Mouse (Mus musculus) erythroblast, embryonic 14.5 days (primary cell): ENCODE measurements around the gene Gm20683. TPM values are rescaled to one million over a fixed set of nuclear protein-coding genes. Genes with fewer than 3 reads are reported as not detected.

Source experiments
- H3K27me3 ChIP-seq: 2 replicates; pipeline ENCODE4 v1.6.1; 2012; ENCODE audit warnings: inconsistent platforms; ENCODE audit not compliant: control insufficient read depth
- H3K36me3 ChIP-seq: 2 replicates; pipeline ENCODE4 v1.6.1; 2012; ENCODE audit warnings: mild to moderate bottlenecking, inconsistent platforms; ENCODE audit not compliant: control insufficient read depth
- H3K4me1 ChIP-seq: 2 replicates; pipeline ENCODE4 v1.6.1; 2012; ENCODE audit warnings: inconsistent platforms; ENCODE audit not compliant: control insufficient read depth
- H3K4me3 ChIP-seq: replicated peaks from 2 replicates; pipeline ENCODE3; 2012; ENCODE audit warnings: moderate library complexity, mild to moderate bottlenecking, inconsistent platforms
- H3K9me3 ChIP-seq: 2 replicates; pipeline ENCODE4 v1.6.1; 2012; ENCODE audit warnings: low read length, inconsistent platforms, mixed read lengths; ENCODE audit not compliant: control insufficient read depth
- GATA1 ChIP-seq: IDR thresholded peaks from 2 replicates; pipeline ENCODE4 v1.6.1; 2012; ENCODE audit warnings: low read length, inconsistent platforms, mixed read lengths
- TAL1 ChIP-seq: IDR thresholded peaks from 3 replicates; pipeline ENCODE4 v1.6.1; 2012; ENCODE audit warnings: low read length, inconsistent platforms, mixed read lengths
- polyA plus RNA-seq: library from polyadenylated mRNA; stranded (reverse); fragments of >175 nt; gene quantifications from 2 replicates; pipeline ENCODE4 v1.2.3, GENCODE M21; 2012

Gene Gm20683
- polyA plus RNA-seq, 1 experiment, result 1.1 TPM

GRCm38 (mm10) chr17:25837076-25837410 lies 4.5 kb downstream of the Gm20683 start, which contains the start of gene Rhbdl1:
Rhbdl1 (minus strand) TSS chr17:25837295.
- TF ChIP-seq GATA1, result no peak
- no peak for TF ChIP-seq TAL1
- Histone ChIP-seq H3K9me3 (no peaks in the 10 kb centered on the region), H3K36me3 (peaks cover 71% of the 10 kb centered on the region), H3K4me3 (peak within 1 kb of the TSS; percentile 39), H3K27me3 (no peaks in the 10 kb centered on the region), H3K4me1 (peaks cover 81% of the 10 kb centered on the region)

GRCm38 (mm10) chr17:25836397-25837075 lies 5.0 kb downstream of the Gm20683 start:
- H3K9me3 ChIP-seq, result no peaks in the 10 kb centered on the region
- no peaks in the 10 kb centered on the region for H3K27me3 ChIP-seq
- H3K4me3 ChIP-seq, result peak overlapping the region; percentile 39
- H3K36me3 ChIP-seq, result peaks cover 71% of the 10 kb centered on the region
- TF ChIP-seq GATA1 (no peak), TAL1 (no peak)
- peaks cover 82% of the 10 kb centered on the region for H3K4me1 ChIP-seq

GRCm38 (mm10) chr17:25835816-25836215 lies 5.7 kb downstream of the Gm20683 start:
- H3K27me3 ChIP-seq, result no peaks in the 10 kb centered on the region
- no peak for TF ChIP-seq GATA1
- TF ChIP-seq TAL1, result no peak
- H3K9me3 ChIP-seq, result no peaks in the 10 kb centered on the region
- peaks cover 71% of the 10 kb centered on the region for H3K36me3 ChIP-seq
- H3K4me3 ChIP-seq, result no peak overlapping the region
- peaks cover 84% of the 10 kb centered on the region for H3K4me1 ChIP-seq

- peaks cover 85% of the 10 kb centered on the region for H3K4me1 ChIP-seq
- TF ChIP-seq GATA1, result no peak
- TF ChIP-seq TAL1, result no peak
- H3K27me3 ChIP-seq, result no peaks in the 10 kb centered on the region
- no peak overlapping the region for H3K4me3 ChIP-seq
- no peaks in the 10 kb centered on the region for H3K9me3 ChIP-seq
- peaks cover 71% of the 10 kb centered on the region for H3K36me3 ChIP-seq
These were observed 6.3 kb downstream of the Gm20683 start for GRCm38 (mm10) chr17:25835301-25835700.

GRCm38 (mm10) chr17:25834595-25835222 lies 6.9 kb downstream of the Gm20683 start:
- H3K27me3 ChIP-seq, result no peaks in the 10 kb centered on the region
- peaks cover 91% of the 10 kb centered on the region for H3K4me1 ChIP-seq
- peak overlapping the region; percentile 81 for H3K4me3 ChIP-seq
- H3K36me3 ChIP-seq, result peaks cover 71% of the 10 kb centered on the region
- TF ChIP-seq TAL1, result no peak
- TF ChIP-seq GATA1, result no peak
- H3K9me3 ChIP-seq, result no peaks in the 10 kb centered on the region

GRCm38 (mm10) chr17:25833961-25834594 lies 7.5 kb downstream of the Gm20683 start:
- no peaks in the 10 kb centered on the region for H3K9me3 ChIP-seq
- H3K4me3 ChIP-seq, result peak overlapping the region; percentile 81
- peaks cover 71% of the 10 kb centered on the region for H3K36me3 ChIP-seq
- peaks cover 92% of the 10 kb centered on the region for H3K4me1 ChIP-seq
- H3K27me3 ChIP-seq, result no peaks in the 10 kb centered on the region
- no peak for TF ChIP-seq GATA1
- no peak for TF ChIP-seq TAL1

GRCm38 (mm10) chr17:25833291-25833663 lies 8.3 kb downstream of the Gm20683 start, which contains the start of gene Stub1:
Stub1 (minus strand) TSS chr17:25833404.
- no peak for TF ChIP-seq TAL1
- no peak for TF ChIP-seq GATA1
- Histone ChIP-seq H3K9me3 (no peaks in the 10 kb centered on the region), H3K27me3 (no peaks in the 10 kb centered on the region), H3K4me1 (peaks cover 95% of the 10 kb centered on the region), H3K36me3 (peaks cover 66% of the 10 kb centered on the region), H3K4me3 (peak within 1 kb of the TSS; percentile 81)

GRCm38 (mm10) chr17:25832436-25833290 lies 8.9 kb downstream of the Gm20683 start:
- Histone ChIP-seq H3K36me3 (peaks cover 66% of the 10 kb centered on the region), H3K9me3 (no peaks in the 10 kb centered on the region), H3K4me1 (peaks cover 94% of the 10 kb centered on the region), H3K4me3 (peak overlapping the region; percentile 81), H3K27me3 (no peaks in the 10 kb centered on the region)
- no peak for TF ChIP-seq GATA1
- TF ChIP-seq TAL1, result no peak
